Mouse (Mus musculus): ENCODE results near the gene Atg13. TPM values are rescaled to one million over a fixed set of nuclear protein-coding genes. Genes with fewer than 3 reads are reported as not detected.

The Atg13 gene
- polyA plus RNA-seq, 1 experiment from 2014 or later, result 27.8 TPM

- WGBS, result 70% methylated on average over 2 of the region's 2 CpGs
- no peak overlapping the region for H3K27ac ChIP-seq (ENCODE audit: low read length)
- H3K4me1 ChIP-seq (ENCODE audit: control insufficient read depth, insufficient read depth, low read length), result no peaks in the 10 kb centered on the region
- no peak overlapping the region for H3K9ac ChIP-seq (replicated peaks; ENCODE audit: low read depth, low read length)
- no peak for ATAC-seq (ENCODE audit: insufficient number of reproducible peaks, insufficient read depth, low FRiP score, low read depth)
- H3K36me3 ChIP-seq (ENCODE audit: control insufficient read depth, insufficient read depth, low read length), result peaks cover 34% of the 10 kb centered on the region
- H3K4me3 ChIP-seq (ENCODE audit: low read depth, low read length), result no peak overlapping the region
- H3K9me3 ChIP-seq (ENCODE audit: control insufficient read depth, low read depth, low read length), result no peaks in the 10 kb centered on the region
- H3K27me3 ChIP-seq (ENCODE audit: control insufficient read depth, insufficient read depth, low read length), result no peaks in the 10 kb centered on the region
- no peak overlapping the region for H3K4me2 ChIP-seq (replicated peaks; ENCODE audit: low read depth, low read length)
These were observed 34.0 kb downstream of the Atg13 start for GRCm38 (mm10) chr2:91676420-91676819.

GRCm38 (mm10) chr2:91674895-91675294 is 35.5 kb downstream of the Atg13 start:
- 86% methylated on average over 5 of the region's 5 CpGs for WGBS

GRCm38 (mm10) chr2:91673587-91673986 is 36.8 kb downstream of the Atg13 start:
- H3K9ac ChIP-seq (replicated peaks; ENCODE audit: low read depth, low read length), result no peak overlapping the region
- no peak overlapping the region for H3K27ac ChIP-seq (ENCODE audit: low read length)
- no peaks in the 10 kb centered on the region for H3K27me3 ChIP-seq (ENCODE audit: control insufficient read depth, insufficient read depth, low read length)
- no peak overlapping the region for H3K4me3 ChIP-seq (ENCODE audit: low read depth, low read length)
- no peaks in the 10 kb centered on the region for H3K4me1 ChIP-seq (ENCODE audit: control insufficient read depth, insufficient read depth, low read length)
- H3K4me2 ChIP-seq (replicated peaks; ENCODE audit: low read depth, low read length), result no peak overlapping the region
- peaks cover 58% of the 10 kb centered on the region for H3K36me3 ChIP-seq (ENCODE audit: control insufficient read depth, insufficient read depth, low read length)
- no peak for ATAC-seq (ENCODE audit: insufficient number of reproducible peaks, insufficient read depth, low FRiP score, low read depth)
- no peaks in the 10 kb centered on the region for H3K9me3 ChIP-seq (ENCODE audit: control insufficient read depth, low read depth, low read length)
- 92% methylated on average over 2 of the region's 2 CpGs for WGBS

More at GRCm38 (mm10) chr2:91674895-91675294, 35.5 kb downstream of the Atg13 start:
- no peaks in the 10 kb centered on the region for H3K9me3 ChIP-seq (ENCODE audit: control insufficient read depth, low read depth, low read length)
- H3K27ac ChIP-seq (ENCODE audit: low read length), result no peak overlapping the region
- no peak overlapping the region for H3K9ac ChIP-seq (replicated peaks; ENCODE audit: low read depth, low read length)
- H3K4me2 ChIP-seq (replicated peaks; ENCODE audit: low read depth, low read length), result no peak overlapping the region
- H3K4me3 ChIP-seq (ENCODE audit: low read depth, low read length), result no peak overlapping the region
- ATAC-seq (ENCODE audit: insufficient number of reproducible peaks, insufficient read depth, low FRiP score, low read depth), result no peak
- no peaks in the 10 kb centered on the region for H3K27me3 ChIP-seq (ENCODE audit: control insufficient read depth, insufficient read depth, low read length)
- H3K36me3 ChIP-seq (ENCODE audit: control insufficient read depth, insufficient read depth, low read length), result peaks cover 45% of the 10 kb centered on the region
- no peaks in the 10 kb centered on the region for H3K4me1 ChIP-seq (ENCODE audit: control insufficient read depth, insufficient read depth, low read length)

GRCm38 (mm10) chr2:91670038-91670437 is 40.3 kb downstream of the Atg13 start:
- no peak overlapping the region for H3K4me2 ChIP-seq (replicated peaks; ENCODE audit: low read depth, low read length)
- H3K27me3 ChIP-seq (ENCODE audit: control insufficient read depth, insufficient read depth, low read length), result no peaks in the 10 kb centered on the region
- no peak overlapping the region for H3K4me3 ChIP-seq (ENCODE audit: low read depth, low read length)
- no peaks in the 10 kb centered on the region for H3K9me3 ChIP-seq (ENCODE audit: control insufficient read depth, low read depth, low read length)
- ATAC-seq (ENCODE audit: insufficient number of reproducible peaks, insufficient read depth, low FRiP score, low read depth), result no peak
- H3K36me3 ChIP-seq (ENCODE audit: control insufficient read depth, insufficient read depth, low read length), result peaks cover 53% of the 10 kb centered on the region
- H3K9ac ChIP-seq (replicated peaks; ENCODE audit: low read depth, low read length), result no peak overlapping the region
- H3K27ac ChIP-seq (ENCODE audit: low read length), result no peak overlapping the region
- H3K4me1 ChIP-seq (ENCODE audit: control insufficient read depth, insufficient read depth, low read length), result no peaks in the 10 kb centered on the region
- 85% methylated on average over 6 of the region's 6 CpGs for WGBS

- no peak overlapping the region for H3K4me2 ChIP-seq (replicated peaks; ENCODE audit: low read depth, low read length)
- no peak overlapping the region for H3K9ac ChIP-seq (replicated peaks; ENCODE audit: low read depth, low read length)
- H3K27me3 ChIP-seq (ENCODE audit: control insufficient read depth, insufficient read depth, low read length), result no peaks in the 10 kb centered on the region
- no peak for ATAC-seq (ENCODE audit: insufficient number of reproducible peaks, insufficient read depth, low FRiP score, low read depth)
- H3K4me3 ChIP-seq (ENCODE audit: low read depth, low read length), result no peak overlapping the region
- peaks cover 54% of the 10 kb centered on the region for H3K36me3 ChIP-seq (ENCODE audit: control insufficient read depth, insufficient read depth, low read length)
- H3K9me3 ChIP-seq (ENCODE audit: control insufficient read depth, low read depth, low read length), result no peaks in the 10 kb centered on the region
- H3K27ac ChIP-seq (ENCODE audit: low read length), result no peak overlapping the region
- H3K4me1 ChIP-seq (ENCODE audit: control insufficient read depth, insufficient read depth, low read length), result no peaks in the 10 kb centered on the region
- WGBS, result 89% methylated on average over 8 of the region's 8 CpGs
These were observed 41.0 kb downstream of the Atg13 start for GRCm38 (mm10) chr2:91669326-91669725.

- WGBS, result 50% methylated on average over 2 of the region's 2 CpGs
- H3K4me3 ChIP-seq (ENCODE audit: low read depth, low read length), result no peak overlapping the region
- peak overlapping the region; percentile 17; the same call in 1 of the 2 replicates for H3K27ac ChIP-seq (ENCODE audit: low read length)
- peaks cover 64% of the 10 kb centered on the region for H3K36me3 ChIP-seq (ENCODE audit: control insufficient read depth, insufficient read depth, low read length)
- no peaks in the 10 kb centered on the region for H3K27me3 ChIP-seq (ENCODE audit: control insufficient read depth, insufficient read depth, low read length)
- ATAC-seq (ENCODE audit: insufficient number of reproducible peaks, insufficient read depth, low FRiP score, low read depth), result peak; percentile 82
- no peaks in the 10 kb centered on the region for H3K9me3 ChIP-seq (ENCODE audit: control insufficient read depth, low read depth, low read length)
- no peak overlapping the region for H3K4me2 ChIP-seq (replicated peaks; ENCODE audit: low read depth, low read length)
- no peak overlapping the region for H3K9ac ChIP-seq (replicated peaks; ENCODE audit: low read depth, low read length)
- no peaks in the 10 kb centered on the region for H3K4me1 ChIP-seq (ENCODE audit: control insufficient read depth, insufficient read depth, low read length)
These were observed 42.6 kb downstream of the Atg13 start for GRCm38 (mm10) chr2:91667747-91668146.

GRCm38 (mm10) chr2:91666386-91666910 is 43.9 kb downstream of the Atg13 start:
- Histone ChIP-seq H3K36me3 (ENCODE audit: control insufficient read depth, insufficient read depth, low read length) (peaks cover 68% of the 10 kb centered on the region), H3K9ac (replicated peaks; ENCODE audit: low read depth, low read length) (no peak overlapping the region), H3K9me3 (ENCODE audit: control insufficient read depth, low read depth, low read length) (no peaks in the 10 kb centered on the region), H3K4me1 (ENCODE audit: control insufficient read depth, insufficient read depth, low read length) (no peaks in the 10 kb centered on the region), H3K4me2 (replicated peaks; ENCODE audit: low read depth, low read length) (no peak overlapping the region), H3K4me3 (ENCODE audit: low read depth, low read length) (no peak overlapping the region), H3K27ac (ENCODE audit: low read length) (no peak overlapping the region), H3K27me3 (ENCODE audit: control insufficient read depth, insufficient read depth, low read length) (no peaks in the 10 kb centered on the region)
- WGBS, result 93% methylated on average over 6 of the region's 6 CpGs
- no peak for ATAC-seq (ENCODE audit: insufficient number of reproducible peaks, insufficient read depth, low FRiP score, low read depth)

GRCm38 (mm10) chr2:91664780-91665179 is 45.6 kb downstream of the Atg13 start:
- no peaks in the 10 kb centered on the region for H3K9me3 ChIP-seq (ENCODE audit: control insufficient read depth, low read depth, low read length)
- no peak overlapping the region for H3K4me3 ChIP-seq (ENCODE audit: low read depth, low read length)
- no peak for ATAC-seq (ENCODE audit: insufficient number of reproducible peaks, insufficient read depth, low FRiP score, low read depth)
- no peak overlapping the region for H3K4me2 ChIP-seq (replicated peaks; ENCODE audit: low read depth, low read length)
- H3K27ac ChIP-seq (ENCODE audit: low read length), result no peak overlapping the region
- no peaks in the 10 kb centered on the region for H3K4me1 ChIP-seq (ENCODE audit: control insufficient read depth, insufficient read depth, low read length)
- H3K36me3 ChIP-seq (ENCODE audit: control insufficient read depth, insufficient read depth, low read length), result peaks cover 64% of the 10 kb centered on the region
- no peaks in the 10 kb centered on the region for H3K27me3 ChIP-seq (ENCODE audit: control insufficient read depth, insufficient read depth, low read length)
- H3K9ac ChIP-seq (replicated peaks; ENCODE audit: low read depth, low read length), result no peak overlapping the region

- Histone ChIP-seq H3K36me3 (ENCODE audit: control insufficient read depth, insufficient read depth, low read length) (peaks cover 65% of the 10 kb centered on the region), H3K9me3 (ENCODE audit: control insufficient read depth, low read depth, low read length) (no peaks in the 10 kb centered on the region)
These were observed 49.4 kb downstream of the Atg13 start for GRCm38 (mm10) chr2:91660981-91661380.

More at GRCm38 (mm10) chr2:91660981-91661380, 49.4 kb downstream of the Atg13 start:
- Histone ChIP-seq H3K4me3 (ENCODE audit: low read depth, low read length) (no peak overlapping the region), H3K27me3 (ENCODE audit: control insufficient read depth, insufficient read depth, low read length) (no peaks in the 10 kb centered on the region), H3K4me1 (ENCODE audit: control insufficient read depth, insufficient read depth, low read length) (no peaks in the 10 kb centered on the region), H3K9ac (replicated peaks; ENCODE audit: low read depth, low read length) (no peak overlapping the region), H3K4me2 (replicated peaks; ENCODE audit: low read depth, low read length) (no peak overlapping the region), H3K27ac (ENCODE audit: low read length) (no peak overlapping the region)
- 91% methylated on average over 6 of the region's 6 CpGs for WGBS
- no peak for ATAC-seq (ENCODE audit: insufficient number of reproducible peaks, insufficient read depth, low FRiP score, low read depth)
